Mouse (Mus musculus) midbrain, embryonic 14.5 days (tissue): ENCODE results near the gene Tfpi. TPM values are rescaled to one million over a fixed set of nuclear protein-coding genes. Genes with fewer than 3 reads are reported as not detected.
A peak's percentile ranks its signal among the peaks of the same experiment; 100 is the strongest.
"Not testable (repeated sequence)": the region's sequence is repeated elsewhere in the genome, so short reads cannot be mapped to it uniquely, and the experiment has no call there.

Experiments used
- ATAC-seq: fragments of 200-750 bp; cut with Nextera tagmentation; 2 replicates; pipeline ENCODE4 v1.8.0; 2017; ENCODE audit warnings: moderate number of reproducible peaks, moderate library complexity; ENCODE audit not compliant: low FRiP score, low TSS enrichment
- DNase-seq: peaks from one replicate; pipeline ENCODE4 v3.0.0-alpha.2; 2015
- H3K27ac ChIP-seq: fragments of 300-500 bp; sonication (generic); replicated peaks from 2 replicates; pipeline ENCODE4 v1.5.1; 2014; ENCODE audit warnings: mild to moderate bottlenecking, low read depth, low read length, moderate library complexity
- H3K27me3 ChIP-seq: fragments of 300-500 bp; sonication (generic); 2 replicates; pipeline ENCODE4 v1.6.1; 2014; ENCODE audit warnings: low read length, control low read depth, mixed read lengths; ENCODE audit not compliant: control insufficient read depth, insufficient read depth
- H3K36me3 ChIP-seq: fragments of 300-500 bp; sonication (generic); 2 replicates; pipeline ENCODE4 v1.6.1; 2014; ENCODE audit warnings: low read length, control low read depth; ENCODE audit not compliant: control insufficient read depth, insufficient read depth
- H3K4me1 ChIP-seq: fragments of 300-500 bp; sonication (generic); 2 replicates; pipeline ENCODE4 v1.6.1; 2014; ENCODE audit warnings: mild to moderate bottlenecking, antibody characterized with exemption, low read length, control low read depth; ENCODE audit not compliant: control insufficient read depth, insufficient read depth
- H3K4me2 ChIP-seq: fragments of 300-500 bp; sonication (generic); 2 replicates; pipeline ENCODE4 v1.6.1; 2014; ENCODE audit warnings: mild to moderate bottlenecking, low read length, moderate library complexity
- H3K4me3 ChIP-seq: fragments of 300-500 bp; sonication (generic); replicated peaks from 2 replicates; pipeline ENCODE4 v1.5.1; 2014; ENCODE audit warnings: low read depth, low read length
- H3K9ac ChIP-seq: fragments of 300-500 bp; sonication (generic); replicated peaks from 2 replicates; pipeline ENCODE4 v1.6.1; 2014; ENCODE audit warnings: mild to moderate bottlenecking, low read length, moderate library complexity
- H3K9me3 ChIP-seq: fragments of 300-500 bp; sonication (generic); 2 replicates; pipeline ENCODE4 v1.6.1; 2016; ENCODE audit warnings: low read length, control low read depth, mixed read lengths; ENCODE audit not compliant: control insufficient read depth
- WGBS: fragments of 180-500 bp; shearing (Covaris S2); extraction: QIAGEN DNeasy Blood & Tissue Kit; methylation state at CpG from one replicate; pipeline ENCODE4 v1.1.7; 2014; 5-methylcytosine and 5-hydroxymethylcytosine counted together
- polyA plus RNA-seq: library from polyadenylated mRNA; unstranded; fragments of >200 nt; fragmentation: Nextera tagmentation; extraction: Ambion mirVana; gene quantifications from 2 replicates; pipeline ENCODE4 v1.2.1, GENCODE M21; 2014

The Tfpi gene
- polyA plus RNA-seq, 1 experiment from 2014 or later: 17.7 TPM

- Histone ChIP-seq H3K36me3 (peaks cover 3% of the 10 kb centered on the region; the same call in 1 of the 2 replicates), H3K4me1 (no peaks in the 10 kb centered on the region), H3K27ac (no peak overlapping the region), H3K9ac (no peak overlapping the region), H3K27me3 (no peaks in the 10 kb centered on the region), H3K4me2 (no peak overlapping the region), H3K4me3 (no peak overlapping the region), H3K9me3 (no peaks in the 10 kb centered on the region)
- DNase-seq: no peak
- 71% methylated on average over 2 of the region's 2 CpGs for WGBS
- ATAC-seq: no peak
Observed at GRCm38 (mm10) chr2:84511508-84511907, 34.9 kb upstream of the Tfpi start.

DNA sequence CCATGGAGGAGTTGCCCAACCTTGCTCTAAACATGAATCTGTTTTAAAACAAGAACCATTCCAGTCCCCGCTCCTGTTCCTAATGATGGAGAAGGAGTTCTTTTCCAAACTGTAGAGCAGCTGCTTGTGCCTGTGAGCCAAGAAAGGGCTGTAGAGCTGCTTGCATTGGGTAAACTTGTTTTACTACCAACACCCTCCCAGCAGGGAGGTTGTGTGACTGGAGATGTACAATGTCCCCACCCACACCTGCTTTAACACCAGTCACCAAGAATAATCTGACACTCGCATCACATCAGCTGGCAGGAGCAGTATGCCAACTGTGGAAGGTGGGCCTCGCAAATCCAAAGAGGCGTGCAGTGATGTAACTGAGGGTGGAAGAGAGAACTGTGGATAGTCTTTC is 34.5 kb upstream of the Tfpi start:
- no peak for ATAC-seq
- H3K9me3 ChIP-seq: no peaks in the 10 kb centered on the region
- 95% methylated on average over 4 of the region's 4 CpGs for WGBS

GRCm38 (mm10) chr2:84504954-84505394 is 28.4 kb upstream of the Tfpi start:
- H3K27ac ChIP-seq, H3K27me3 ChIP-seq, H3K4me3 ChIP-seq, H3K36me3 ChIP-seq, H3K9ac ChIP-seq, H3K9me3 ChIP-seq, H3K4me1 ChIP-seq: not testable (repeated sequence)
- ATAC-seq (peak; percentile 69), DNase-seq (peak; percentile 34)
- 58% methylated on average over 5 of the region's 11 CpGs for WGBS
- peak overlapping the region; percentile 6; the same call in 1 of the 2 replicates for H3K4me2 ChIP-seq

More for the DNA sequence above, 34.5 kb upstream of the Tfpi start:
- Histone ChIP-seq H3K4me3 (no peak overlapping the region), H3K27me3 (no peaks in the 10 kb centered on the region), H3K4me2 (no peak overlapping the region), H3K9ac (no peak overlapping the region), H3K4me1 (no peaks in the 10 kb centered on the region), H3K36me3 (peaks cover 3% of the 10 kb centered on the region; the same call in 1 of the 2 replicates), H3K27ac (no peak overlapping the region)
- no peak for DNase-seq

GRCm38 (mm10) chr2:84504285-84504684 is 27.7 kb upstream of the Tfpi start:
- 70% methylated on average over 4 of the region's 4 CpGs for WGBS
- DNase-seq (no peak), ATAC-seq (no peak)
- Histone ChIP-seq H3K4me2 (no peak overlapping the region), H3K36me3 (no peaks in the 10 kb centered on the region), H3K27me3 (no peaks in the 10 kb centered on the region), H3K4me1 (no peaks in the 10 kb centered on the region), H3K9me3 (no peaks in the 10 kb centered on the region), H3K9ac (no peak overlapping the region), H3K4me3 (no peak overlapping the region), H3K27ac (no peak overlapping the region)

GRCm38 (mm10) chr2:84498921-84499320 is 22.3 kb upstream of the Tfpi start:
- Histone ChIP-seq H3K36me3 (no peaks in the 10 kb centered on the region), H3K27me3 (no peaks in the 10 kb centered on the region), H3K4me2 (no peak overlapping the region), H3K4me1 (no peaks in the 10 kb centered on the region), H3K9me3 (no peaks in the 10 kb centered on the region), H3K9ac (no peak overlapping the region), H3K4me3 (no peak overlapping the region), H3K27ac (no peak overlapping the region)
- 78% methylated on average over 3 of the region's 3 CpGs for WGBS
- ATAC-seq (no peak), DNase-seq (no peak)

DNA sequence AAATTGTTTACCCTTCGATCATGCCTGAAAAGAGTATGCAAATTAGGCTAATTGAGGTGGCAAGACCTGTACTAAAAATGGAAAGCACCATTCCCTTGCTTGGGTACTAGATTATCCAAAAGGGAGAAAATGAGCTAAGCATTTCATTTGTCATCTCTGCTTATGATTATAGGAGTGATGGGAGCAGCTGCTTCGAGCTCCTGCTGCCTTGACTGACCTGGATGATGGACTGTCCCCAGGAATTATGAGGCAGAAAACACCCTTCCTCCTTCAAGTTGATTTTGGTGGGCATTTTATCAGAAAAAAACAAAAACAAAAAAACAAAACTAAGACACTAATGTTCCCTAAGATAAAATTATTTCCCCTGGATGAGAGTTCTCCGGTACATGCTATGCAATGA is 18.5 kb upstream of the Tfpi start:
- Histone ChIP-seq H3K27me3 (no peaks in the 10 kb centered on the region), H3K4me1 (no peaks in the 10 kb centered on the region), H3K36me3 (no peaks in the 10 kb centered on the region), H3K9me3 (no peaks in the 10 kb centered on the region), H3K4me3 (no peak overlapping the region), H3K27ac (no peak overlapping the region), H3K4me2 (no peak overlapping the region), H3K9ac (no peak overlapping the region)
- no peak for DNase-seq
- ATAC-seq: no peak
- WGBS: 88% methylated on average over 3 of the region's 3 CpGs

GRCm38 (mm10) chr2:84493626-84494025 is 17.1 kb upstream of the Tfpi start:
- no peaks in the 10 kb centered on the region for H3K9me3 ChIP-seq
- no peak overlapping the region for H3K9ac ChIP-seq
- H3K27me3 ChIP-seq: no peaks in the 10 kb centered on the region
- no peak overlapping the region for H3K27ac ChIP-seq
- DNase-seq: no peak
- H3K4me3 ChIP-seq: no peak overlapping the region
- no peak for ATAC-seq
- no peak overlapping the region for H3K4me2 ChIP-seq
- no peaks in the 10 kb centered on the region for H3K36me3 ChIP-seq
- WGBS: 92% methylated on average over 2 of the region's 2 CpGs
- H3K4me1 ChIP-seq: no peaks in the 10 kb centered on the region

GRCm38 (mm10) chr2:84491715-84492114 is 15.1 kb upstream of the Tfpi start:
- Histone ChIP-seq H3K4me3 (no peak overlapping the region), H3K9me3 (no peaks in the 10 kb centered on the region), H3K4me1 (no peaks in the 10 kb centered on the region), H3K36me3 (no peaks in the 10 kb centered on the region), H3K4me2 (no peak overlapping the region), H3K27me3 (no peaks in the 10 kb centered on the region), H3K27ac (no peak overlapping the region), H3K9ac (no peak overlapping the region)
- ATAC-seq: no peak
- DNase-seq: no peak
- 85% methylated on average over 1 of the region's 1 CpGs for WGBS

- no peak for DNase-seq
- ATAC-seq: no peak
Observed at GRCm38 (mm10) chr2:84487705-84488291, 11.2 kb upstream of the Tfpi start.

More at GRCm38 (mm10) chr2:84487705-84488291, 11.2 kb upstream of the Tfpi start:
- 60% methylated on average over 9 of the region's 9 CpGs for WGBS
- H3K27me3 ChIP-seq: no peaks in the 10 kb centered on the region
- H3K36me3 ChIP-seq: no peaks in the 10 kb centered on the region
- H3K4me3 ChIP-seq: no peak overlapping the region
- no peaks in the 10 kb centered on the region for H3K9me3 ChIP-seq
- no peak overlapping the region for H3K9ac ChIP-seq
- H3K4me2 ChIP-seq: no peak overlapping the region
- H3K4me1 ChIP-seq: no peaks in the 10 kb centered on the region
- no peak overlapping the region for H3K27ac ChIP-seq
